Mouse (Mus musculus) adrenal gland, postnatal 36 days (tissue): ENCODE measurements around the gene Rab34. TPM values are rescaled to one million over a fixed set of nuclear protein-coding genes. Genes with fewer than 3 reads are reported as not detected.

Source experiments
- DNase-seq, 2 experiments: peaks; one replicate each; pipeline ENCODE4 v3.0.0; 2021; ENCODE audit warnings: mixed read lengths in 1 of 2
- long read RNA-seq, 2 experiments: library from polyadenylated mRNA; stranded (forward); transcript quantifications; one replicate each; pipeline ENCODE4 v2.0.0; 2021; ENCODE audit warnings: borderline sequencing depth in 2 of 2
- total RNA-seq, 2 experiments: library from RNA; stranded (reverse); gene quantifications; 2 replicates each; pipeline ENCODE4 v1.2.3; 2021

Rab34 gene
- total RNA-seq, result 10 to 100 TPM; 85.9 to 89.9 TPM
- long read RNA-seq, experiment 1, transcript Rab34-203 (10 exons, 1,685 nt), result major isoform, 82 of 180 reads
- long read RNA-seq, experiment 1, transcript Rab34-201 (11 exons, 1,368 nt), result minor isoform, 53 of 180 reads
- long read RNA-seq, experiment 1, partial matches to known transcripts, result 30 of 180 reads
- long read RNA-seq, experiment 1, other reads (novel, unspliced or antisense), result 15 of 180 reads
- long read RNA-seq, experiment 2, transcript Rab34-203 (10 exons, 1,685 nt), result major isoform, 34 of 77 reads
- long read RNA-seq, experiment 2, transcript Rab34-201 (11 exons, 1,368 nt), result minor isoform, 27 of 77 reads
- long read RNA-seq, experiment 2, partial matches to known transcripts, result 13 of 77 reads
- long read RNA-seq, experiment 2, other reads (novel, unspliced or antisense), result 3 of 77 reads

- peak; percentile 79 to 88 for DNase-seq
Observed at GRCm38 (mm10) chr11:78188331-78189233, at the start of gene Rab34. TSS of gene Rab34 (plus strand) at chr11:78188430.

GRCm38 (mm10) chr11:78140665-78141064 is 47.6 kb upstream of the Rab34 start:
- DNase-seq, result no peak

GRCm38 (mm10) chr11:78143520-78143919 is 44.7 kb upstream of the Rab34 start:
- no peak for DNase-seq

- DNase-seq, result no peak
Observed at GRCm38 (mm10) chr11:78146168-78146567, 42.1 kb upstream of the Rab34 start.

GRCm38 (mm10) chr11:78146707-78147543 is 41.3 kb upstream of the Rab34 start:
- no peak for DNase-seq

GRCm38 (mm10) chr11:78151161-78151560 is 37.1 kb upstream of the Rab34 start:
- peak; percentile 39 to 56 for DNase-seq

GRCm38 (mm10) chr11:78152299-78153231 is 35.7 kb upstream of the Rab34 start:
- peak; percentile 88 to 89 for DNase-seq

GRCm38 (mm10) chr11:78153778-78154177 is 34.5 kb upstream of the Rab34 start:
- peak in 1 of 2 experiments; percentile 20 for DNase-seq

GRCm38 (mm10) chr11:78155674-78156073 is 32.6 kb upstream of the Rab34 start:
- DNase-seq, result no peak

- no peak for DNase-seq
Observed at GRCm38 (mm10) chr11:78156156-78156699, 32.0 kb upstream of the Rab34 start.

- peak; percentile 70 to 82 for DNase-seq
Observed at GRCm38 (mm10) chr11:78159096-78159495, 29.1 kb upstream of the Rab34 start.

GRCm38 (mm10) chr11:78159557-78159956 is 28.7 kb upstream of the Rab34 start:
- no peak for DNase-seq

- no peak for DNase-seq
Observed at GRCm38 (mm10) chr11:78160171-78160570, 28.1 kb upstream of the Rab34 start.

- no peak for DNase-seq
Observed at GRCm38 (mm10) chr11:78160675-78161074, 27.6 kb upstream of the Rab34 start.

- no peak for DNase-seq
Observed at GRCm38 (mm10) chr11:78161169-78161568, 27.1 kb upstream of the Rab34 start.

GRCm38 (mm10) chr11:78161968-78162367 is 26.3 kb upstream of the Rab34 start:
- DNase-seq, result no peak

- peak; percentile 79 to 80 for DNase-seq
Observed at GRCm38 (mm10) chr11:78162504-78162903, 25.7 kb upstream of the Rab34 start.

- no peak for DNase-seq
Observed at GRCm38 (mm10) chr11:78163045-78163444, 25.2 kb upstream of the Rab34 start.

- DNase-seq, result peak; percentile 82 to 84
Observed at GRCm38 (mm10) chr11:78163681-78164603, 24.3 kb upstream of the Rab34 start.

- DNase-seq, result peak; percentile 22 to 27
Observed at GRCm38 (mm10) chr11:78164604-78164923, 23.7 kb upstream of the Rab34 start.
